Mouse (Mus musculus): ENCODE measurements around the gene Hist1h1c.
"Not testable (repeated sequence)": the region's sequence is repeated elsewhere in the genome, so short reads cannot be mapped to it uniquely, and the experiment has no call there.

The Hist1h1c gene

GRCm38 (mm10) chr13:23716261-23717042 lies 22.2 kb upstream of the Hist1h1c start:
- no peak for DNase-seq (ENCODE audit: low spot score in 2 of 2)

GRCm38 (mm10) chr13:23717176-23717575 lies 21.4 kb upstream of the Hist1h1c start:
- DNase-seq (ENCODE audit: low spot score in 2 of 2), result no peak

- DNase-seq (ENCODE audit: low spot score in 2 of 2), result not testable (repeated sequence)
Observed at GRCm38 (mm10) chr13:23717593-23718245, 20.9 kb upstream of the Hist1h1c start.

GRCm38 (mm10) chr13:23724239-23724638 lies 14.4 kb upstream of the Hist1h1c start:
- no peak for DNase-seq (ENCODE audit: low spot score in 2 of 2)

- no peak for DNase-seq (ENCODE audit: low spot score in 2 of 2)
Observed at GRCm38 (mm10) chr13:23725213-23725612, 13.4 kb upstream of the Hist1h1c start.

- no peak for DNase-seq (ENCODE audit: low spot score in 2 of 2)
Observed at GRCm38 (mm10) chr13:23728472-23729191, 10.0 kb upstream of the Hist1h1c start.

- no peak for DNase-seq (ENCODE audit: low spot score in 2 of 2)
Observed at GRCm38 (mm10) chr13:23729192-23729525, 9.4 kb upstream of the Hist1h1c start.

GRCm38 (mm10) chr13:23729706-23730105 lies 8.9 kb upstream of the Hist1h1c start:
- no peak for DNase-seq (ENCODE audit: low spot score in 2 of 2)

- no peak for DNase-seq (ENCODE audit: low spot score in 2 of 2)
Observed at GRCm38 (mm10) chr13:23730479-23730878, 8.1 kb upstream of the Hist1h1c start.

- DNase-seq (ENCODE audit: low spot score in 2 of 2), result peak in 1 of 2 experiments; percentile 38
Observed at GRCm38 (mm10) chr13:23732156-23732804, 6.3 kb upstream of the Hist1h1c start.

- no peak for DNase-seq (ENCODE audit: low spot score in 2 of 2)
Observed at GRCm38 (mm10) chr13:23737091-23737490, 1.5 kb upstream of the Hist1h1c start.

GRCm38 (mm10) chr13:23738041-23738440 lies 567 bp upstream of the Hist1h1c start:
- no peak for DNase-seq (ENCODE audit: low spot score in 2 of 2)

- peak; percentile 93 to 97 for DNase-seq (ENCODE audit: low spot score in 2 of 2)
Observed at GRCm38 (mm10) chr13:23739069-23739921, 687 bp downstream of the Hist1h1c start.

GRCm38 (mm10) chr13:23739922-23740252 lies 1.3 kb downstream of the Hist1h1c start:
- no peak for DNase-seq (ENCODE audit: low spot score in 2 of 2)

GRCm38 (mm10) chr13:23740256-23740840 lies 1.7 kb downstream of the Hist1h1c start:
- no peak for DNase-seq (ENCODE audit: low spot score in 2 of 2)

- no peak for DNase-seq (ENCODE audit: low spot score in 2 of 2)
Observed at GRCm38 (mm10) chr13:23740910-23741309, 2.3 kb downstream of the Hist1h1c start.

- no peak for DNase-seq (ENCODE audit: low spot score in 2 of 2)
Observed at GRCm38 (mm10) chr13:23742007-23742406, 3.4 kb downstream of the Hist1h1c start.

GRCm38 (mm10) chr13:23743215-23743614 lies 4.6 kb downstream of the Hist1h1c start:
- DNase-seq (ENCODE audit: low spot score in 2 of 2), result no peak

- no peak for DNase-seq (ENCODE audit: low spot score in 2 of 2)
Observed at GRCm38 (mm10) chr13:23743963-23744362, 5.4 kb downstream of the Hist1h1c start.

GRCm38 (mm10) chr13:23744421-23745380 lies 6.1 kb downstream of the Hist1h1c start:
- no peak for DNase-seq (ENCODE audit: low spot score in 2 of 2)
